Mouse (Mus musculus): ENCODE results near the gene Zc2hc1c. TPM values are rescaled to one million over a fixed set of nuclear protein-coding genes. Genes with fewer than 3 reads are reported as not detected.
"Not testable (repeated sequence)": the region's sequence is repeated elsewhere in the genome, so short reads cannot be mapped to it uniquely, and the experiment has no call there.

Zc2hc1c gene
- total and polyA plus RNA-seq, 2 experiments from 2014 or later = 1.7 to 1.8 TPM

- Histone ChIP-seq H3K9ac (replicated peaks; ENCODE audit: low read length, poor library complexity, severe bottlenecking) (peak overlapping the region; percentile 62), H3K4me3 (ENCODE audit: low read depth, low read length) (peak overlapping the region; percentile 59), H3K9me3 (ENCODE audit: low read length) (no peaks in the 10 kb centered on the region), H3K27ac (ENCODE audit: low read depth, low read length) (peak overlapping the region; percentile 78), H3K36me3 (ENCODE audit: insufficient read depth, low read length) (no peaks in the 10 kb centered on the region), H3K4me2 (ENCODE audit: low read depth, low read length, poor library complexity, severe bottlenecking) (peak overlapping the region; percentile 60), H3K4me1 (ENCODE audit: insufficient read depth, low read length) (peaks cover 2% of the 10 kb centered on the region; the same call in 1 of the 2 replicates), H3K27me3 (ENCODE audit: insufficient read depth, low read length) (no peaks in the 10 kb centered on the region)
- DNase-seq (ENCODE audit: low spot score) = peak; percentile 97
- under 1% methylated on average over 31 of the region's 31 CpGs for WGBS
- TF ChIP-seq CTCF (IDR thresholded peaks at IDR 0.05) = no peak
- peak; percentile 98 for ATAC-seq (ENCODE audit: low FRiP score)
Measured at GRCm38 (mm10) chr12:85280105-85280844, 8.1 kb upstream of the Zc2hc1c start.

- Histone ChIP-seq H3K4me3 (ENCODE audit: low read depth, low read length) (peak overlapping the region; percentile 59), H3K9ac (replicated peaks; ENCODE audit: low read length, poor library complexity, severe bottlenecking) (no peak overlapping the region), H3K4me2 (ENCODE audit: low read depth, low read length, poor library complexity, severe bottlenecking) (peak overlapping the region; percentile 60), H3K27me3 (ENCODE audit: insufficient read depth, low read length) (no peaks in the 10 kb centered on the region), H3K9me3 (ENCODE audit: low read length) (no peaks in the 10 kb centered on the region), H3K36me3 (ENCODE audit: insufficient read depth, low read length) (no peaks in the 10 kb centered on the region), H3K4me1 (ENCODE audit: insufficient read depth, low read length) (peaks cover 2% of the 10 kb centered on the region; the same call in 1 of the 2 replicates), H3K27ac (ENCODE audit: low read depth, low read length) (no peak overlapping the region)
- 68% methylated on average over 12 of the region's 12 CpGs for WGBS
- ATAC-seq (ENCODE audit: low FRiP score) (no peak), DNase-seq (ENCODE audit: low spot score) (peak; percentile 19)
- TF ChIP-seq CTCF (IDR thresholded peaks at IDR 0.05) = no peak
Measured at GRCm38 (mm10) chr12:85280845-85281651, 7.3 kb upstream of the Zc2hc1c start.

- not testable (repeated sequence) for ATAC-seq (ENCODE audit: low FRiP score); H3K36me3 ChIP-seq (ENCODE audit: insufficient read depth, low read length); H3K27me3 ChIP-seq (ENCODE audit: insufficient read depth, low read length); H3K9me3 ChIP-seq (ENCODE audit: low read length); H3K4me3 ChIP-seq (ENCODE audit: low read depth, low read length); H3K27ac ChIP-seq (ENCODE audit: low read depth, low read length); H3K4me2 ChIP-seq (ENCODE audit: low read depth, low read length, poor library complexity, severe bottlenecking); DNase-seq (ENCODE audit: low spot score); H3K4me1 ChIP-seq (ENCODE audit: insufficient read depth, low read length); H3K9ac ChIP-seq (replicated peaks; ENCODE audit: low read length, poor library complexity, severe bottlenecking)
- 89% methylated on average over 1 of the region's 4 CpGs for WGBS
Measured at GRCm38 (mm10) chr12:85281756-85282155, 6.6 kb upstream of the Zc2hc1c start.

- ATAC-seq (ENCODE audit: low FRiP score) (no peak), DNase-seq (ENCODE audit: low spot score) (no peak)
- no peak overlapping the region for H3K4me2 ChIP-seq (ENCODE audit: low read depth, low read length, poor library complexity, severe bottlenecking)
- 69% methylated on average over 8 of the region's 8 CpGs for WGBS
- no peaks in the 10 kb centered on the region for H3K27me3 ChIP-seq (ENCODE audit: insufficient read depth, low read length)
- no peaks in the 10 kb centered on the region for H3K36me3 ChIP-seq (ENCODE audit: insufficient read depth, low read length)
- H3K4me1 ChIP-seq (ENCODE audit: insufficient read depth, low read length) = peaks cover 4% of the 10 kb centered on the region
- no peak for TF ChIP-seq CTCF (IDR thresholded peaks at IDR 0.05)
- H3K27ac ChIP-seq (ENCODE audit: low read depth, low read length) = no peak overlapping the region
- H3K9ac ChIP-seq (replicated peaks; ENCODE audit: low read length, poor library complexity, severe bottlenecking) = no peak overlapping the region
- no peak overlapping the region for H3K4me3 ChIP-seq (ENCODE audit: low read depth, low read length)
- no peaks in the 10 kb centered on the region for H3K9me3 ChIP-seq (ENCODE audit: low read length)
Measured at GRCm38 (mm10) chr12:85284331-85284730, 4.1 kb upstream of the Zc2hc1c start.

DNA sequence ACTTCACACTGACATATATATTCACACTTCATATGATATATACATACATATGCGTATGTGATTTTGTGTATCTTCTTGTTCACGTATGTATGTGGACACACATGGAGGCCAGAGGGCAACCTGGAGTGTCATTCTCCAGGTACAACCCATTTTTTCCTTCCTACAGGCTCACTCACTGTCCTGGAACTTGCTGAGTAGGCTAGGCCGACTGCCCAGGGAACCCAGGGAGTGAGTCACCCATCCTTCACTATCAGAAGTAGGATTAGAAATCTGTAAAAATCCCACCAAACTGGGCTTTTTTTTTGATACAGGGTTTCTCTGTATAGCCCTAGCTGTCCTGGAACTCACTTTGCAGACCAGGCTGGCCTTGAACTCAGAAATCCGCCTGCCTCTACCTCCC is 3.4 kb upstream of the Zc2hc1c start:
- no peak overlapping the region for H3K4me3 ChIP-seq (ENCODE audit: low read depth, low read length)
- no peaks in the 10 kb centered on the region for H3K36me3 ChIP-seq (ENCODE audit: insufficient read depth, low read length)
- WGBS = 96% methylated on average over 4 of the region's 4 CpGs
- H3K9me3 ChIP-seq (ENCODE audit: low read length) = no peaks in the 10 kb centered on the region
- DNase-seq (ENCODE audit: low spot score) = no peak
- peaks cover 3% of the 10 kb centered on the region; the same call in 1 of the 2 replicates for H3K4me1 ChIP-seq (ENCODE audit: insufficient read depth, low read length)
- no peak overlapping the region for H3K4me2 ChIP-seq (ENCODE audit: low read depth, low read length, poor library complexity, severe bottlenecking)
- H3K27ac ChIP-seq (ENCODE audit: low read depth, low read length) = no peak overlapping the region
- H3K27me3 ChIP-seq (ENCODE audit: insufficient read depth, low read length) = no peaks in the 10 kb centered on the region
- no peak overlapping the region for H3K9ac ChIP-seq (replicated peaks; ENCODE audit: low read length, poor library complexity, severe bottlenecking)
- no peak for TF ChIP-seq CTCF (IDR thresholded peaks at IDR 0.05)
- no peak for ATAC-seq (ENCODE audit: low FRiP score)

GRCm38 (mm10) chr12:85286941-85287340 is 1.4 kb upstream of the Zc2hc1c start:
- Histone ChIP-seq H3K4me1 (ENCODE audit: insufficient read depth, low read length) (peaks cover 3% of the 10 kb centered on the region; the same call in 1 of the 2 replicates), H3K4me3 (ENCODE audit: low read depth, low read length) (no peak overlapping the region), H3K27me3 (ENCODE audit: insufficient read depth, low read length) (no peaks in the 10 kb centered on the region), H3K4me2 (ENCODE audit: low read depth, low read length, poor library complexity, severe bottlenecking) (no peak overlapping the region), H3K27ac (ENCODE audit: low read depth, low read length) (no peak overlapping the region), H3K9me3 (ENCODE audit: low read length) (no peaks in the 10 kb centered on the region), H3K9ac (replicated peaks; ENCODE audit: low read length, poor library complexity, severe bottlenecking) (no peak overlapping the region), H3K36me3 (ENCODE audit: insufficient read depth, low read length) (no peaks in the 10 kb centered on the region)
- peak; percentile 42 for DNase-seq (ENCODE audit: low spot score)
- WGBS = 22% methylated on average over 2 of the region's 5 CpGs
- peak; percentile 76 for TF ChIP-seq CTCF (IDR thresholded peaks at IDR 0.05)
- no peak for ATAC-seq (ENCODE audit: low FRiP score)

Measured in midbrain, postnatal 0 days (tissue).